Mouse (Mus musculus) heart, postnatal 25 days (tissue): ENCODE measurements at regions not wholly inside any gene's neighbourhood (a gene's known extent, or its start where the extent isn't known, plus 50 kb on each side); places are given as distances from the start of the nearest gene placed in this dataset.

Experiments
- DNase-seq: peaks from one replicate; pipeline ENCODE4 v3.0.0; 2022; ENCODE audit warnings: low spot score
- intact Hi-C: fragments of 180-260 bp; cut with DNase I; formaldehyde crosslinking; loops from one replicate; pipeline ENCODE4 v1.15.1; 2025

- DNase-seq, result peak; percentile 15
- intact Hi-C loops, result no loop called here
Observed at GRCm38 (mm10) chr12:54460135-54460523, 196.2 kb downstream of the Sptssa start.

DNA sequence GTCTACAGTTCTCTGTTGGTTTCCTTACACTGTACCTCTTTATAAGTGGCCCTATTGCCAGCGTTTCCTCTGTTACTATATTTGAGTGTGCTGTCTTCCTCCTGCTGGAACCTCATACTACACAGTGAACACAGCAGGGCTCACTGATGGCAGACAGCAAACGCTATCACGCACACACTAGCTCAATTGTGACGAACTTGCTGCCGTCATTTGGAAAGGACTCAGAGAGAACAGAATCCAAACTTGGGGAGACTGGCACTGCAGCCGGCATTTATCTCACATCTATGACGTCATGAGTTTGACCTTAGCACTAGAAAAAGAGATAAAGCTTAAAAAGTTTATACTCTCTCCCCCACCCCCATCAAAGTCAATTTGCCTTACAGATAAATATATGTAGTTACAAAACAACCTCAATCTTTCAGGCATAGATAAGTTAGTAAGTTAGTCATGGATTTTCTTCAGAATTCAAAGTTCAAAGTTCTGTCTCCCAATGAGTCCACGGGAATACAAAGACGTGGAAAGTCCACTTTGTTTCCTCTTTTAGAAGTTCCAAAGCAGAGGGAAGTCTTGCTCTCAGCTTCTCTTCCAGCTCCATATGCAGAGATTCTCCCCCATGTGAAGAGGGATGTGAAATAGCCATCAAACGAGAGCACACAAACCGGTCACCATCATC is 196.8 kb downstream of the Sptssa start:
- no peak for DNase-seq
- intact Hi-C loops, result no loop called here

DNA sequence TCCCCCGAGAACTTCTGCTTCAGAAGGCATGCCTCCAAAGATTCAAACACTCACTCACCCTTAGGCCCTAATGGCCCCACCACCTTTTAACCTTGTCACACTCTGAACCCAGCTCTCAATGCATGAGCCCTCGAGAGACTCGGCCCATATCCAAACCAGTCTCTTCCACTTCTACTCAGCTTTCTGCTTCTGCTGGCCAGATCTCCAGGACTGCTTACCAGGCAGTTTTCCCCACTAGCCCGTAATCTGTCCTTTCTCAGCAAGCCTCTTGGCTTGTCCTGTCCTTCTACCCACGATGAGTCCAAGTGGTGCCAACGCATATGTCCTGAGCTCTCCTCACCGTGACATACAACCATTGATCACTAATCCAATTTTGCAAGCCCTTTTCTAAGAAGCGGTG is 199.6 kb downstream of the Sptssa start:
- DNase-seq, result no peak
- intact Hi-C loops, result no loop called here

GRCm38 (mm10) chr12:54454606-54455005 is 201.8 kb downstream of the Sptssa start:
- intact Hi-C loops, result no loop called here
- no peak for DNase-seq

DNA sequence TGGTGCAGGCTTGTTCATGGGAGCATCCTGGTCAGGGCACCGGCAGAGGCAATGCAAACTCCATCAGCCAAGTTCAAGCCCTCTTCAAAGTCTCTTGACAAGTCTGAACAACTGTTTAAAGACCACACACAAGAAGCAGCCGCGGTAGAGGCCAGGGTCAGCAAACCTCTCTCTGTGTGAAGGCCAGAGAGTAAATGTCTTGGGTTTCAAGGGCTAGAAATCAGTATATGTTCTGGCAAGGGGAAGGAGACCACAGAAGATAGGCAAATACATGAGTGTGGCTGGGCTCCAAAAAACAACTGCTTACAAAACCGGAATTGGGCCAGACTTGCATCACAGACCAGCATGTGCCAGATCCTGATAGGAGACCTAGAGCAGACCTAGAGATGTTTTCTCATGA is 203.0 kb downstream of the Sptssa start:
- intact Hi-C loops, result no loop called here
- no peak for DNase-seq

DNA sequence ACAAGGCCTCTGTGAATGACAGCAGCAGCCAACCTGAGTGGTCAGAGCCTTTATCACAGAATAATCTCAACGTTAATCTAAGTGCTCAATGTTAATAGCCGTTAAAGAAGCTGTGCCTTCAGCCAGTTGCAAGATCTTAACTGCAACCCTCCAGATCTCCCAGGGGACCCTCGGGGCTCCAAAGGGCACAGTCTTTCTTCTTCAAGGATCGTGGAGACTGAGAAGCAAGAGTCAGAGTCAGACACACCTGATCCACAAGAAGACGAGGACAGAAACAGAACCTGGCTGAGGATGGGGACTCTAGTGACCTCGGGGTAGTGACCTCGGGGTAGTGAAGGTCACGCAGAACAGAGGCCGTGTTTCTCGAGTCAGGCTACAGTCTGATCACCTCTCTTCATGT is 206.0 kb downstream of the Sptssa start:
- intact Hi-C loops, result no loop called here
- no peak for DNase-seq

DNA sequence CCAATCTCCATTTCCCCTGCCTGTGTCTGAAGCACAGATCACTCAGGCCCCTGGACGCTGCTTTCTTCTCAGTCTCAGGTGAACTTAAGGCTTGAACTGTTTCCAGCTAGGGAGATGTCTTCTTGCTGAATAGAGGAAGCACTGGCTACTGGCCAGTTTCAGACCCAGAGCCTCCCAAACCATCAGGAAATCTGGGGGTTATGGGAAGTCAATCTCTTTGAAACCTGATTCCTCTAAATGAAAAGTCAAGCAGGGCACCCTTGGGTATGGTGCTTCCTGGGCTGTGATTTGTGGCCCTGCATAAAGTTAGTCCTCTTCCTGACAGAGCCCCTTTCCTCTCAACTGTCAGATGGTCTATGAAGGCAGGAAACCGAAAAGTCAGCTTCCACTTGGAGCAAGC is 208.2 kb downstream of the Sptssa start:
- intact Hi-C loops, result no loop called here

GRCm38 (mm10) chr12:54447354-54447753 is 209.0 kb downstream of the Sptssa start:
- intact Hi-C loops, result no loop called here
- DNase-seq, result no peak

More for the DNA sequence above, 208.2 kb downstream of the Sptssa start:
- DNase-seq, result no peak

DNA sequence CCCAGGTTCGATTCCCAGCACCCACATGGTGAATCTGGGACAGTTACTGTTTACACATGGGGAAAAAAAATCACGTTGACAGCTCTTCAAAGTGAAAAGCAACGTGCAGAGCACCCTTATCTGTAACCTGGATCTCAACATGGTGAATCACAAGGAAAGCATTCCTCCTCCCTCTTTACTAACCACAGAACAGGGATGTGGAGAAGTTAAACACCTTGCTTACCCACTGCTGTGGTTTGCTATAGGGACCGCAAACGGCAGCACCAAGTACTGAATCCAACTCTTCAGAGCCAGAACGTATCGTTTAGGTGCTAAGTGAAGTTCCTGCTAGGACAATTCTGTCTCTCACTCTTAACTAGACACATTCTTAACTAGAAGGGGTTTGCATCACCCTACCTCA is 210.0 kb downstream of the Sptssa start:
- intact Hi-C loops, result no loop called here
- no peak for DNase-seq

GRCm38 (mm10) chr12:54444416-54444815 is 212.0 kb downstream of the Sptssa start:
- DNase-seq, result no peak
- intact Hi-C loops, result no loop called here

- peak; percentile 25 for DNase-seq
- intact Hi-C loops, result no loop called here
Observed at GRCm38 (mm10) chr12:54443285-54443684, 213.1 kb downstream of the Sptssa start.

DNA sequence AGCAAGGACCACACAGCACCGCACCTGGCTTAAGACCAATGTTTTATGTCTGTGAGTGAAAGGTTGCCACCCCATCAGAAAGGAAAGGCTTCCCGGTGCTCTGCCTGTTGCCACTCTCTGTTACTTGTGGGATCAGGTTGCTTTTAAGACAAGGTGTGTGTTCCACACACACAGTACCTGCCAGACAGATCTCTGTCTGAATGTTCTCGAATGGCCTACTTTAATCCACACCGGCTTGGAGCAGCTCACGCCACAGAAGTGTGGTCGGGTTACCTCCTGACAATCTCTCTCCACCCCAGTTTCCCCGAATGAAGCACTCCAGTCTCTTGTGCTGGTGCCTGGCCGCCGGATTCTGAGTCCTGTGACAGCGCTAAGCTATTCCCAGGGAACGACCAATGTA is 214.0 kb downstream of the Sptssa start:
- intact Hi-C loops, result no loop called here
- DNase-seq, result no peak

DNA sequence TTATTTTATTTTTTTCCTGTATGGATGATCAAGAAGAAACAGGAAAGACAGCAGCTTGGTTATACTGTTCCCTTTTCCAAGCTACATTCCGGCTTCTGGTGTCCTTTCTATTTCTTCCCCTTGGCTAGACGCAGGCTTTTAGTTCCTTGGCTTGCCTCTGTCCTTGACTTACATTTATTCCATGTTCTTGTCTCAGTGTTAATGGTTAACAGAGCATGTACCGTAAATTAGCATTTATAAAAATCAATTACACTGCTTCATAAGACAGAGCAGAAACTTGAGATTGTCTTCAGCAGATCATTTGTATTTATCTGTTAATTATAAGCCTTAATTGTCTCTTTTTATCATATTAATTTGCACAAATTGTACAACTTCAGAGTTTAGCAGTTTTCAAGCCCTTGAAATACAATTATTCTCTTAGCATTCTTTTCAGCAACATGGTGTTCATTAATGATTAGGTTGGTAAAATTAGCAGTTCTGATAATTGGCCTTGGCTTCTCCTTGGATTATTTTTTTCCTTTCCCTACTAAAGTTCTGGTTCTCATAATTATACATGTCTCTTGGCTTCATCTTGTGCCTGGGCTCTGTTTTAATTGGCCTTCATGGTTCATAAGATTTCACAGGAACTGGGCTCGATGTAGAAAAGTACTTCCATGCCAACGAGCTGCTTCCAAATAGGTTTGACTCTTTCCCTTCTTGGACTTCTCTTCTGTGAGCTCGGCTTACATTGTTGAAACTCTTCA is 215.4 kb downstream of the Sptssa start:
- intact Hi-C loops, result no loop called here

GRCm38 (mm10) chr12:54438793-54439192 is 217.6 kb downstream of the Sptssa start:
- DNase-seq, result no peak
- intact Hi-C loops, result no loop called here

More for the DNA sequence above, 215.4 kb downstream of the Sptssa start:
- no peak for DNase-seq

GRCm38 (mm10) chr12:54425236-54425635 is 221.6 kb upstream of the Egln3 start:
- DNase-seq, result no peak
- intact Hi-C loops, result no loop called here

DNA sequence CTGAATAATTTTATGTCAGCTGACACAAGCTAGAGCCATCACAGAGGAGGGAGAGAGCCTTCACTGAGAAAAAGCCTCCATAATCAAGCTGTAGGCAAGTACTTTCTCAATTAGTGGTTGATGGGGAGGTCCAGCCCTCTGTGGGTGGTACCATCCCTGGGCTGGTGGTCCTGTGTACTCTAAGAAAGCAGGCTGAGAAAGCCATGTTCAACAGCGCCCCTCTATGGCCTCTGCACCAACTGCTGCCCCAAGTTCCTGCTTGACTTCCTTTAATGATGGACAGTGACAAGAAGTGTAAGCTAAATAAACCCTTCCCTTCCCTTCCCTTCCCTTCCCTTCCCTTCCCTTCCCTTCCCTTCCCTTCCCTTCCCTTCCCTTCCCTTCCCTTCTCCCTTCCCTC is 211.2 kb upstream of the Egln3 start:
- intact Hi-C loops, result no loop called here
- DNase-seq, result no peak

- no peak for DNase-seq
- intact Hi-C loops, result no loop called here
Observed at GRCm38 (mm10) chr12:54414201-54414600, 210.5 kb upstream of the Egln3 start.

- intact Hi-C loops, result no loop called here
- DNase-seq, result no peak
Observed at GRCm38 (mm10) chr12:54410038-54410605, 206.5 kb upstream of the Egln3 start.

GRCm38 (mm10) chr12:54408906-54409305 is 205.2 kb upstream of the Egln3 start:
- DNase-seq, result no peak
- intact Hi-C loops, result loop anchor here (5.0 kb wide), 1 partner anchor 78 kb away; no protein-coding TSS in a partner anchor

DNA sequence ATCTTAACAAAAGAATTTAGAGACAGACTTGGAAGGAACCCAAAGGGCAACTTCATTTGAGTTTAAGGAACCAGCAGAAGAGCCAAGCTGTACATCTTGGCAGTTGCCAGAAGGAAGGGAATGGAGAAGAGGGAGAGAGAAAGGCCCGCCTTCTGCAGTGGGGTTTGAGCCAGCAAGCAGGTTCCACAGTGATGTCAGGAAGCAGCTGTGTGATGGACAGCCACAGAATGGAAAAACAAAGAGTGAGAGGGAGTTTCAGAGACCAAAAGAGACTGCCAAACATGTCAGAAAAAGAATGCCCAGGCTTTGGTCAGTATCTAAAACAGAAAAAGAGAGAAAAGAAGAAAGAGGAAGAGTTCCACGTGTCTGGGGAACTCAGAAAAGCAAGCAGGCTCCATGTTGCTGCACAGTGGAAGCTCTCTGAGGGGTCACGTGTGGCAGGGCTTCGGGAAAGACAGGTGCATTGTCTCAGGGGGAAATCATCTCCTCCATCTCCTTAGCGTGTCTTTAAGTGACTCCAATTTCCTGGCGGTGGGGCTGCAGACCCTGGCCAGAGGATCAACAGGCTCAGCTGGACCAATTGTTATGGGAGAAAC is 203.7 kb upstream of the Egln3 start:
- intact Hi-C loops, result loop anchor here (5.0 kb wide), 1 partner anchor 80 kb away; no protein-coding TSS in a partner anchor
- no peak for DNase-seq

DNA sequence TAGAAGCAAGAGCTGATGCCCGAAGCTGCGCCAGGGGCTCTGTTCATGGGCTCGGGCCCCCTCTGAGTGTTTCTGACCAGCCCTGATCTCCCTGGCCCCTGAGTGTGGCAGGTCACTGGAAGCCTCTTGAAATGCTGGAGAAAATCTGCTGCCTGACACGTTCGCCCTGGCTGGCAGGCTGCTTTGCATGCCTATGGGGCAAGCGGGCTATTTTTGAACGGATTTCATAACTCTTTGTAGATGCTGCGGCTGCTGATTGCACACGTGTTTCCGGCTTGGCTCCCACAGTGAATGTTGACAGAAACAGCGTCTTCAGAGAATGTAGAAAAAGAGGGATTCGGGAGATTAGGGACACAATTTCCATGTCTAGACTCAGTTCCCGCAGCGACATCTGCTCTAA is 201.4 kb upstream of the Egln3 start:
- intact Hi-C loops, result loop anchor here (5.0 kb wide), 1 partner anchor 82 kb away; no protein-coding TSS in a partner anchor
- DNase-seq, result peak; percentile 57
